Mouse (Mus musculus): ENCODE measurements around the gene Pxdn. TPM values are rescaled to one million over a fixed set of nuclear protein-coding genes. Genes with fewer than 3 reads are reported as not detected.
A peak's percentile ranks its signal among the peaks of the same experiment; 100 is the strongest.

Gene Pxdn
- polyA plus RNA-seq, 1 experiment: 50.5 TPM

DNA sequence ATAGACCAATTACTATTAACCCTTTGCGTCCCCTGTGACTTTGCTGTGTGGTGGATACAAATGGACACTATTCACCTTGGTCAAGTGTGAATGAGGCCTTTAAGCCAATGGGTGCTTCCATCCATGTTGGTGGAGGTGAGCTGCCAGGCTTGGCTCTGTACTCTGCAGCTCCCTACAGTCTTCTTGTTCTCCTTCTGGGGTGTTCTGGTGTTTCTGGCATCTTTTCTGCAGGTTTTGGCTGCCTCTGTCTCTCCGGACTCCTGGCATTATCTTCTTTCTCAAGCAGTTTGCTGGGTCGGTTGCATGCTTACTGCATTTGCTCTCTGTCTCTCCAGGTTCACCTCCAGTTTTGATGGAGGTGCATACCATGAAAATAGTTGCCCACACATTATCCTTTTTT is 7.2 kb downstream of the Pxdn start:
- H3K27me3 ChIP-seq (ENCODE audit: control insufficient read depth, insufficient read depth, insufficient read length): no peaks in the 10 kb centered on the region
- peak overlapping the region; percentile 60 for H3K4me2 ChIP-seq (ENCODE audit: low read depth)
- H3K4me3 ChIP-seq: no peak overlapping the region
- no peak for TF ChIP-seq CEBPB (IDR thresholded peaks at IDR 0.05; ENCODE audit: insufficient read depth, poor library complexity, severe bottlenecking)
- no peak for TF ChIP-seq USF1 (IDR thresholded peaks at IDR 0.05; ENCODE audit: low read depth)
- no peak for TF ChIP-seq TCF12 (IDR thresholded peaks at IDR 0.05; ENCODE audit: insufficient read depth, poor library complexity, severe bottlenecking)
- no peak for TF ChIP-seq POLR2A (IDR thresholded peaks at IDR 0.05; ENCODE audit: insufficient read length, low read depth)
- no peak for TF ChIP-seq MYOD1 (IDR thresholded peaks at IDR 0.05; ENCODE audit: control insufficient read depth in 1 of 3, insufficient read length in 2 of 3, low read depth in 2 of 3)
- no peak for TF ChIP-seq MYOG (IDR thresholded peaks at IDR 0.05; ENCODE audit: control insufficient read depth in 1 of 3, insufficient read depth in 1 of 3, insufficient read length in 2 of 3, low read depth in 2 of 3)
- no peak for TF ChIP-seq E2F4 (IDR thresholded peaks at IDR 0.05; ENCODE audit: insufficient read depth)
- TF ChIP-seq REST (IDR thresholded peaks at IDR 0.05; ENCODE audit: insufficient read depth, insufficient read length): no peak
- TF ChIP-seq TCF3 (IDR thresholded peaks at IDR 0.05; ENCODE audit: insufficient read length, low read depth): no peak
- TF ChIP-seq MAX (IDR thresholded peaks at IDR 0.05; ENCODE audit: low read depth): no peak
- no peak for TF ChIP-seq POLR2AphosphoS2 (IDR thresholded peaks at IDR 0.05; ENCODE audit: insufficient read length, low read depth)
- TF ChIP-seq SRF (IDR thresholded peaks at IDR 0.05; ENCODE audit: control insufficient read depth, insufficient read length, low read depth): no peak
- peaks cover 93% of the 10 kb centered on the region for H3K79me2 ChIP-seq (ENCODE audit: control insufficient read depth, insufficient read depth)
- H3ac ChIP-seq (ENCODE audit: control insufficient read depth, insufficient read length): no peak overlapping the region
- no peaks in the 10 kb centered on the region for H3K36me3 ChIP-seq (ENCODE audit: control insufficient read depth, insufficient read depth)

- no peaks in the 10 kb centered on the region for H3K27me3 ChIP-seq (ENCODE audit: control insufficient read depth, insufficient read depth, insufficient read length)
- H3K4me2 ChIP-seq (ENCODE audit: low read depth): peak overlapping the region; percentile 60
- H3ac ChIP-seq (ENCODE audit: control insufficient read depth, insufficient read length): no peak overlapping the region
- H3K79me2 ChIP-seq (ENCODE audit: control insufficient read depth, insufficient read depth): peaks cover 93% of the 10 kb centered on the region
- no peak overlapping the region for H3K4me3 ChIP-seq
- no peaks in the 10 kb centered on the region for H3K36me3 ChIP-seq (ENCODE audit: control insufficient read depth, insufficient read depth)
- TF ChIP-seq MYOG (IDR thresholded peaks at IDR 0.05; ENCODE audit: control insufficient read depth in 1 of 3, insufficient read depth in 1 of 3, insufficient read length in 2 of 3, low read depth in 2 of 3) (peak in 2 of 3 experiments; percentile 8 to 68), TCF3 (IDR thresholded peaks at IDR 0.05; ENCODE audit: insufficient read length, low read depth) (peak; percentile 48), MYOD1 (IDR thresholded peaks at IDR 0.05; ENCODE audit: control insufficient read depth in 1 of 3, insufficient read length in 2 of 3, low read depth in 2 of 3) (peak in 2 of 3 experiments; percentile 58 to 68), POLR2AphosphoS2 (IDR thresholded peaks at IDR 0.05; ENCODE audit: insufficient read length, low read depth) (no peak), USF1 (IDR thresholded peaks at IDR 0.05; ENCODE audit: low read depth) (no peak), SRF (IDR thresholded peaks at IDR 0.05; ENCODE audit: control insufficient read depth, insufficient read length, low read depth) (no peak)
Observed at GRCm38 (mm10) chr12:29945182-29945743, 7.9 kb downstream of the Pxdn start.

GRCm38 (mm10) chr12:29951043-29951442 is 13.6 kb downstream of the Pxdn start:
- Histone ChIP-seq H3K79me2 (ENCODE audit: control insufficient read depth, insufficient read depth) (peaks cover 76% of the 10 kb centered on the region), H3K36me3 (ENCODE audit: control insufficient read depth, insufficient read depth) (no peaks in the 10 kb centered on the region), H3ac (ENCODE audit: control insufficient read depth, insufficient read length) (no peak overlapping the region), H3K4me3 (no peak overlapping the region), H3K4me2 (ENCODE audit: low read depth) (no peak overlapping the region), H3K27me3 (ENCODE audit: control insufficient read depth, insufficient read depth, insufficient read length) (no peaks in the 10 kb centered on the region)
- TF ChIP-seq USF1 (IDR thresholded peaks at IDR 0.05; ENCODE audit: low read depth) (no peak), MAX (IDR thresholded peaks at IDR 0.05; ENCODE audit: low read depth) (no peak), TCF3 (IDR thresholded peaks at IDR 0.05; ENCODE audit: insufficient read length, low read depth) (no peak), MYOD1 (IDR thresholded peaks at IDR 0.05; ENCODE audit: control insufficient read depth in 1 of 3, insufficient read length in 2 of 3, low read depth in 2 of 3) (no peak)

DNA sequence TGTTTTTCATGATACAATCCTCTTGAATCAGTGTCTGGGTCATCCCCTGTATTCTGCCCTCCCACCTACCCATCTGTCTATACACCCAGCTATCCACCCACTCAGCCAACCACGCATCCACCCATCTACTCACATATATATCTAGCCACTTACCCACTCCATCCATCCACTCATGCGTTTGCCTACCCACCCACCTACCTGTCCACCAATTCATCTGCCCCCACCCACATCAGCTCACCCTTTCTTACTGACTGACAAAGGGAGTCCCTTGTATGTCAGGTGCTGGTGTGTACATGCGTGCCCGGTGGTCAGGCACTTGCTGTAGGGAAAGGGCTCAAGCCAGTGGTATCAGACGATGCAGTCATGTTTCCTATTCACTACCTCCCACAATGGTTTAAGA is 14.1 kb downstream of the Pxdn start:
- no peak for TF ChIP-seq MYOD1 (IDR thresholded peaks at IDR 0.05; ENCODE audit: control insufficient read depth in 1 of 3, insufficient read length in 2 of 3, low read depth in 2 of 3)
- TF ChIP-seq SRF (IDR thresholded peaks at IDR 0.05; ENCODE audit: control insufficient read depth, insufficient read length, low read depth): no peak
- TF ChIP-seq E2F4 (IDR thresholded peaks at IDR 0.05; ENCODE audit: insufficient read depth): no peak
- TF ChIP-seq MAX (IDR thresholded peaks at IDR 0.05; ENCODE audit: low read depth): no peak
- no peak for TF ChIP-seq REST (IDR thresholded peaks at IDR 0.05; ENCODE audit: insufficient read depth, insufficient read length)
- TF ChIP-seq POLR2A (IDR thresholded peaks at IDR 0.05; ENCODE audit: insufficient read length, low read depth): no peak
- no peak for TF ChIP-seq POLR2AphosphoS2 (IDR thresholded peaks at IDR 0.05; ENCODE audit: insufficient read length, low read depth)
- no peak overlapping the region for H3ac ChIP-seq (ENCODE audit: control insufficient read depth, insufficient read length)

GRCm38 (mm10) chr12:29952102-29952501 is 14.7 kb downstream of the Pxdn start:
- Histone ChIP-seq H3K79me2 (ENCODE audit: control insufficient read depth, insufficient read depth) (peaks cover 74% of the 10 kb centered on the region), H3ac (ENCODE audit: control insufficient read depth, insufficient read length) (no peak overlapping the region), H3K36me3 (ENCODE audit: control insufficient read depth, insufficient read depth) (no peaks in the 10 kb centered on the region), H3K4me2 (ENCODE audit: low read depth) (no peak overlapping the region), H3K27me3 (ENCODE audit: control insufficient read depth, insufficient read depth, insufficient read length) (no peaks in the 10 kb centered on the region), H3K4me3 (no peak overlapping the region)
- TF ChIP-seq USF1 (IDR thresholded peaks at IDR 0.05; ENCODE audit: low read depth) (no peak), MYOD1 (IDR thresholded peaks at IDR 0.05; ENCODE audit: control insufficient read depth in 1 of 3, insufficient read length in 2 of 3, low read depth in 2 of 3) (no peak), E2F4 (IDR thresholded peaks at IDR 0.05; ENCODE audit: insufficient read depth) (no peak), MYOG (IDR thresholded peaks at IDR 0.05; ENCODE audit: control insufficient read depth in 1 of 3, insufficient read depth in 1 of 3, insufficient read length in 2 of 3, low read depth in 2 of 3) (no peak), SRF (IDR thresholded peaks at IDR 0.05; ENCODE audit: control insufficient read depth, insufficient read length, low read depth) (no peak), TCF3 (IDR thresholded peaks at IDR 0.05; ENCODE audit: insufficient read length, low read depth) (no peak), TCF12 (IDR thresholded peaks at IDR 0.05; ENCODE audit: insufficient read depth, poor library complexity, severe bottlenecking) (no peak), POLR2A (IDR thresholded peaks at IDR 0.05; ENCODE audit: insufficient read length, low read depth) (no peak), POLR2AphosphoS2 (IDR thresholded peaks at IDR 0.05; ENCODE audit: insufficient read length, low read depth) (no peak), MAX (IDR thresholded peaks at IDR 0.05; ENCODE audit: low read depth) (no peak), REST (IDR thresholded peaks at IDR 0.05; ENCODE audit: insufficient read depth, insufficient read length) (no peak), CEBPB (IDR thresholded peaks at IDR 0.05; ENCODE audit: insufficient read depth, poor library complexity, severe bottlenecking) (no peak)

More for the DNA sequence above, 14.1 kb downstream of the Pxdn start:
- no peaks in the 10 kb centered on the region for H3K36me3 ChIP-seq (ENCODE audit: control insufficient read depth, insufficient read depth)
- no peaks in the 10 kb centered on the region for H3K27me3 ChIP-seq (ENCODE audit: control insufficient read depth, insufficient read depth, insufficient read length)
- H3K4me2 ChIP-seq (ENCODE audit: low read depth): no peak overlapping the region
- H3K4me3 ChIP-seq: no peak overlapping the region
- H3K79me2 ChIP-seq (ENCODE audit: control insufficient read depth, insufficient read depth): peaks cover 74% of the 10 kb centered on the region

Measured in myocyte (in vitro differentiated cells).